Mouse (Mus musculus) heart, embryonic 16.5 days (tissue): ENCODE measurements around the gene Olfr186. TPM values are rescaled to one million over a fixed set of nuclear protein-coding genes. Genes with fewer than 3 reads are reported as not detected.
"Not testable (repeated sequence)": the region's sequence is repeated elsewhere in the genome, so short reads cannot be mapped to it uniquely, and the experiment has no call there.

Experiments used
- ATAC-seq: fragments of 200-750 bp; cut with Nextera tagmentation; replicated peaks from 2 replicates; pipeline ENCODE4 v1.8.0; 2017; ENCODE audit warnings: moderate number of reproducible peaks; ENCODE audit not compliant: insufficient read depth, low FRiP score; ENCODE audit errors: extremely low read depth
- H3K27ac ChIP-seq: fragments of 300-500 bp; sonication (generic); 2 replicates; pipeline ENCODE4 v1.5.1; 2014; ENCODE audit warnings: mild to moderate bottlenecking, low read length, control low read depth, moderate library complexity
- H3K27me3 ChIP-seq: fragments of 300-500 bp; sonication (generic); 2 replicates; pipeline ENCODE4 v1.6.1; 2014; ENCODE audit warnings: low read length, mixed read lengths; ENCODE audit not compliant: control insufficient read depth, insufficient read depth
- H3K36me3 ChIP-seq: fragments of 300-500 bp; sonication (generic); 2 replicates; pipeline ENCODE4 v1.6.1; 2014; ENCODE audit not compliant: control insufficient read depth, insufficient read depth
- H3K4me1 ChIP-seq: fragments of 300-500 bp; sonication (generic); 2 replicates; pipeline ENCODE4 v1.6.1; 2014; ENCODE audit warnings: low read length, mixed read lengths; ENCODE audit not compliant: control insufficient read depth, insufficient read depth
- H3K4me2 ChIP-seq: fragments of 300-500 bp; sonication (generic); 2 replicates; pipeline ENCODE4 v1.6.1; 2014; ENCODE audit warnings: low read depth, mild to moderate bottlenecking, control low read depth, low read length
- H3K4me3 ChIP-seq: fragments of 300-500 bp; sonication (generic); 2 replicates; pipeline ENCODE4 v1.5.1; 2014; ENCODE audit warnings: mild to moderate bottlenecking, control low read depth, low read length
- H3K9ac ChIP-seq: fragments of 300-500 bp; sonication (generic); 2 replicates; pipeline ENCODE4 v1.6.1; 2014; ENCODE audit warnings: low read length, control low read depth
- H3K9me3 ChIP-seq: fragments of 300-500 bp; sonication (generic); replicated peaks from 2 replicates; pipeline ENCODE4 v1.6.1; 2016; ENCODE audit warnings: low read length; ENCODE audit not compliant: control insufficient read depth
- WGBS: fragments of 180-500 bp; shearing (Covaris S2); extraction: QIAGEN DNeasy Blood & Tissue Kit; methylation state at CpG from one replicate; pipeline ENCODE4 v1.1.7; 2014; 5-methylcytosine and 5-hydroxymethylcytosine counted together
- polyA plus RNA-seq: library from polyadenylated mRNA; unstranded; fragments of >200 nt; fragmentation: Nextera tagmentation; extraction: Ambion mirVana; gene quantifications from 2 replicates; pipeline ENCODE4 v1.2.1, GENCODE M21; 2015

Olfr186 gene
- not detected in 2 replicates for polyA plus RNA-seq

DNA sequence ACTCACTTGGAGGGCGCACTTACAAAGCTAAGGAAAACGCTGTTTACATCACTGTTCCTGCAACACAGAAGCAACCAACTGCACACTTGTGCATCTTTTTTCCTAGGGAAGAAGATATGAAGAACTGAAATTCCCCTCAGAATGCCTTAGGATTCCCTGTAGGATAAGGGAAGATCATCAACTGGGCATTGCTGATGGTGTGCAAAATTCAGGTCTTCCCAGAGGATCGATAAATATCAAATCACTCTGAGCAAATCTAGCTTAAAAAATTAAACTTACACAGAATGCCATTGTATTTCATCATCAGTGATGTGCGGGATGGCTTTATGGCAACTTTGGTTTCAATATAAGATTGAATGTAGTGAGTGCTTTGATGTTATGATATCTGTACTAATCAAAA lies at the start of gene Olfr186:
Olfr186 (minus strand) TSS at position 101 of the 400 bp plus-strand sequence.
- H3K27me3 ChIP-seq = no peaks in the 10 kb centered on the region
- no peak within 1 kb of the TSS for H3K9ac ChIP-seq
- 84% methylated on average over 4 of the region's 4 CpGs for WGBS
- H3K27ac ChIP-seq = no peak within 1 kb of the TSS
- no peaks in the 10 kb centered on the region for H3K36me3 ChIP-seq
- no peak within 1 kb of the TSS for H3K4me3 ChIP-seq
- no peaks in the 10 kb centered on the region for H3K4me1 ChIP-seq
- no peak within 1 kb of the TSS for H3K4me2 ChIP-seq
- ATAC-seq = no peak
- no peaks in the 10 kb centered on the region for H3K9me3 ChIP-seq

DNA sequence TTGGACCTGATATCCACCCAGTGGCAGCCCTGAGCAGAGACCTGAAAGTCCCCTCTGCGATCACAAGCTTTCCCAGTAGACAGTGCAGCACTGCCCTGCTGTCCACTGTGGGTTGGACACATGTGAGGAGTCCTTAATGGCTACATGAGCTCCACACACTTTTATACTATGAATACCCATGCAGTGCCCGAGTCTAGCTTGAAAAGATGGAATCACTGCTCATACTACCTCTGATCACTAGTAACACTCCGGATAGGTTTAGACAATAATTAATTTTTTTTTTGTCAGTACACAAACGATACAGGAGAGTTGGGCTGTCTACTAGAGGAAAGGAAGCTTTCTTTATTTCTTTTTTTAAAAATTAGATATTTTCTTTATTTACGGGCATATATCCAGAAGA lies 47.8 kb upstream of the Olfr186 start, which contains the start of gene Olfr190:
Olfr190 (minus strand) TSS at position 101 of the 400 bp plus-strand sequence.
- 82% methylated on average over 5 of the region's 5 CpGs for WGBS
- Histone ChIP-seq H3K36me3 (no peaks in the 10 kb centered on the region), H3K27ac (no peak within 1 kb of the TSS), H3K9me3 (no peaks in the 10 kb centered on the region), H3K4me3 (no peak within 1 kb of the TSS), H3K4me2 (no peak within 1 kb of the TSS), H3K9ac (no peak within 1 kb of the TSS), H3K4me1 (no peaks in the 10 kb centered on the region), H3K27me3 (no peaks in the 10 kb centered on the region)
- no peak for ATAC-seq

DNA sequence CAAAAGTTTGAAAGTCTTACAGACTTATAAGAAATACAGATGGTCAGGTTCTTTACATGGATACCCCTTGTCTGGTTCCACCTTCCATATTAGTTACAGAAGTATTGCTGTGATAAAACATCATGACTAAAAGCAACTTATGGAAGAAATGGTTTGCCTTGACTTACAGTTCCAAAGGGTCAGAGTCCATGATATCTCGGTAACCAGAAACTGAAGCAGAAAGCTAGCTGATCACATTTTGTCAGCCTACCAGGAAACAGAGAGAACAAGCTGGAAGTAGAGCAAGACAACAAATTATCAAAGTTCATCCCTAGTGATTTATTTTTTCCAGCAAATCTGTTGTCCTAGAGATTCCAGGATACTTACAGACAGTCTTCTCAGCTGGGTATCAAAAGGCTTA lies 43.4 kb upstream of the Olfr186 start:
- no peak for ATAC-seq

DNA sequence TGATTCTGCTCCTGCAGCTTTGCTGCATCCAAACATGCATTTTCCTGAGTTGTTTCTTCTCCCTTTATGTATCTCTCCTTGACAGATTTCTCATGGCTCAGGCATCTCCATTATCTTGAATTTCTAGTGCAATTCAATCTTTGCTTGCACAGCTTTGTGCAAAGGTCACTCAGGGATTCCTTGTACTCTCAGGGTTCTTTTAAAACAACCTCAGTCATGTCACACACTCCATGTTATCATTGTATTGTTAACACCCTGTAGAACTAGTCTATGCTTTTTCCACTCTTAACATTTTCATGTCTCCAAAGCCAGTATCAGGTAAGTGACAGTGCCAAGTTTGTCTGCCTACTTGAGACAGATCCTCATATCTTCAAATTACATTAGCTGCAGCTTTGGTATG lies 41.7 kb upstream of the Olfr186 start:
- H3K9ac ChIP-seq = no peak overlapping the region
- H3K36me3 ChIP-seq = no peaks in the 10 kb centered on the region
- H3K9me3 ChIP-seq = no peaks in the 10 kb centered on the region
- no peaks in the 10 kb centered on the region for H3K27me3 ChIP-seq
- H3K4me2 ChIP-seq = no peak overlapping the region
- no peak overlapping the region for H3K27ac ChIP-seq
- H3K4me3 ChIP-seq = no peak overlapping the region
- no peaks in the 10 kb centered on the region for H3K4me1 ChIP-seq
- ATAC-seq = no peak

More for the DNA sequence above, 43.4 kb upstream of the Olfr186 start:
- H3K36me3 ChIP-seq = no peaks in the 10 kb centered on the region
- H3K27me3 ChIP-seq = no peaks in the 10 kb centered on the region
- H3K27ac ChIP-seq = no peak overlapping the region
- no peaks in the 10 kb centered on the region for H3K4me1 ChIP-seq
- H3K9me3 ChIP-seq = no peaks in the 10 kb centered on the region
- H3K4me2 ChIP-seq = no peak overlapping the region
- no peak overlapping the region for H3K9ac ChIP-seq
- H3K4me3 ChIP-seq = no peak overlapping the region
- 73% methylated on average over 1 of the region's 1 CpGs for WGBS

DNA sequence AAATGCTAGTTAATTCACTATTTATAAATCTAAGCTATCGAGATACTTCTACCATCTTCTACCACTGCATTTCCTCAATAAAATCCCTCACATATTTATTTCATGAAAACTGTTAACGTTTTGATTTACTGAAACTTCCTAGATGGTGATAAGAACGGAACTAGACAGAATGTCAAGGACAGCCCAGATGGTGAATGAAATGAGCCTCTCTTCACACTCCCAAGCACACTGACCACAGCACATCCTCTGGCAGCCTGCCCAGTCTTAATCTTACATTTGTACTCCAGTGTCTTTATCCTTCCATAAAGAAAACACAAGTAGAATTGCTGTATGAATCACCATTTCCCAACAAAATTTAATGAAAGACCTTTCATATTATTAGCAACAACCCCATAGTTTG lies 32.3 kb upstream of the Olfr186 start:
- H3K27ac ChIP-seq, H3K9ac ChIP-seq, H3K36me3 ChIP-seq, H3K9me3 ChIP-seq, H3K4me2 ChIP-seq, H3K4me1 ChIP-seq, H3K4me3 ChIP-seq, H3K27me3 ChIP-seq, ATAC-seq: not testable (repeated sequence)
- WGBS = 35% methylated on average over 3 of the region's 3 CpGs

DNA sequence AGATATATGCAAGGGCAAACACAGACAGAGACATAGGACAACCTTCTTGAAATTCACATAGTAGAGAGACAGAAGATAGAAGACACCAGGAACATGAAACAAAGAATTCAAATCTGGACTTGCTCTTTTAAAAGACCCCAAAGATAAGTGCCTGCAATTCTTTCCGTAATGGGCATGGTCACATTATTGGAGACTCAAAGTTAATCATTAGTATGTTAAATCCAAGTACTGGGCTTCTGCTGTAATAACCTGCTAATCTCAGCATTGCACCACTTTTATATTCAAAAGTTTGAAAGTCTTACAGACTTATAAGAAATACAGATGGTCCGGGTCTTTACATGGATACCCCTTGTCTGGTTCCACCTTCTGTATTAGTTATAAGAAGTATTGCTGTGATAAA lies 19.2 kb upstream of the Olfr186 start:
- H3K9me3 ChIP-seq, H3K4me3 ChIP-seq, ATAC-seq, H3K36me3 ChIP-seq, H3K4me2 ChIP-seq, H3K27ac ChIP-seq, H3K9ac ChIP-seq, H3K4me1 ChIP-seq, H3K27me3 ChIP-seq: not testable (repeated sequence)
- WGBS = 86% methylated on average over 2 of the region's 2 CpGs

DNA sequence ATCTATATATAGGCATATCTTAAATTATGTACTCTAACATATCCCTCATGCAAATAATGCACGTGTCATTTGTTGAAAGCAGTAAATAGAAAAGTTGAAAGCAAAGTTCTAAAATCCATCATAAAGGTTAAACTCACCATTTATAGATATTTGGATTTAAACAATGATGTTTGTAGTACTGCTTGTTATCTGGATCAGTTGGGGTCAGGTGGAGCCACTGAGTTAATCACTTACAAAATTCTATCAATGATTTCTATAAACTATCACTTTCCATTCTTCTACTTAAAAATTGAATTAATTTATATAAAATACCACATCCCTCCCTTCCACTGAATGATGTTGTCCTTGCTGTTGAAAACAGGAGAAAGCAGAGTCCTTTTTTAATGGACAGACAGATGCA lies 18.8 kb upstream of the Olfr186 start:
- no peaks in the 10 kb centered on the region for H3K36me3 ChIP-seq
- H3K27ac ChIP-seq = no peak overlapping the region
- no peak overlapping the region for H3K9ac ChIP-seq
- H3K27me3 ChIP-seq = no peaks in the 10 kb centered on the region
- no peak overlapping the region for H3K4me2 ChIP-seq
- 61% methylated on average over 1 of the region's 1 CpGs for WGBS
- no peaks in the 10 kb centered on the region for H3K4me1 ChIP-seq
- H3K4me3 ChIP-seq = no peak overlapping the region
- no peaks in the 10 kb centered on the region for H3K9me3 ChIP-seq
- ATAC-seq = no peak

DNA sequence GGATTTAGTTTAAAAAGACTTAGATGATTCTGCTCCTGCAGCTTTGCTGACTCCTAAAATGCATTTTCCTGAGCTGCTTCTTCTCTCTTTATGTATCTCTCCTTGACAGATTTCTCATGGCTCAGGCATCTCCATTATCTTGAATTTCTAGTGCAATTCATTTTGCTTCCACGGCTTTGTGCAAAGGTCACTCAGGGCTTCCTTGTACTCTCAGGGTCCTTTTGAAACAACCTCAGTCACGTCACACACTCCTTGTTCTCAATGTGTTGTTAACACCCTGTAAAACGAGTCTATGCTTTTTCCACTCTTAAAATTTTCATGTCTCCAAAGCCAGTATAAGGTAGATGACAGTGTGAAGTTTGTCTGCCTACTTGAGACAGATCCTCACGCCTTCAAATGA lies 17.5 kb upstream of the Olfr186 start:
- ATAC-seq = no peak
- Histone ChIP-seq H3K4me2 (no peak overlapping the region), H3K36me3 (no peaks in the 10 kb centered on the region), H3K4me1 (no peaks in the 10 kb centered on the region), H3K9me3 (no peaks in the 10 kb centered on the region), H3K9ac (no peak overlapping the region), H3K4me3 (no peak overlapping the region), H3K27ac (no peak overlapping the region), H3K27me3 (no peaks in the 10 kb centered on the region)
- 49% methylated on average over 4 of the region's 4 CpGs for WGBS

DNA sequence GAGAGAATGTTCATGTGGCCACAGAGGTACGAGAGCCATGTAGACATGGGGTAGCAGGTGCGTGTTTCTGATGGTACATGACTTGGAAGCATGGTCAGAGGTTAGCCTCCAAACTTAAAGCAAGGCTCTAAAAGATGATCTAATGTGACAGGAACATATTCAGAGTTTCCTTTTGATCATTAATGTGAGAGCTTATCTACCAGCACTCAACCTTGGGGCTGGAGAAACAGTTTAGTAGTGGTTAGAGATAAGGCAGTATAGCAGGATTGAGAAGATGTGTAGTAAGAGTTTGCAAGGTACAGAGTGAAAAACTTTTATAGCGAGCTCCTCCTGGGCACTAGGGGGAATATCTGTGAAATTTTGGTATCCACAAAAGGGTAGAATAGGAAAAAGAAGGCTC lies 15.7 kb upstream of the Olfr186 start:
- Histone ChIP-seq H3K27me3 (no peaks in the 10 kb centered on the region), H3K4me1 (no peaks in the 10 kb centered on the region), H3K4me3 (no peak overlapping the region)

DNA sequence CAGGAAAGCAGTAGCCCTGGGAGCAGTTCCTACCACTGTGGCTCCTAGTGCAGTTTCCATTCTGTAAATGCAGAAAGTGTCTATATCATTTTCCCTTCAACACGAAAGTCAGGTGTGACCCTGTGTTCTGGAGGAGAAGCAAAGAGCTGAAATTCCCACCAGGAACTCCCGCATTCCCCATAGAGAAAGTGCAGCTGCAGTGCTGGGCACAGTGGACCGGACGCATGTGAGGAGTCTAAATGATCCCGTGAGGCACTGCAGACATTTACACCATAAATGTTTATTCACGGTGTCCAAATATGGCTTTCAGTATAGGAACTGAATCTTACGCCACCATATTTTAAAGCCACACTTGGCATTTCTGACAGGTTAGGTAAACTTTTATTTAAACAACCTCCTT lies 9.6 kb upstream of the Olfr186 start, which contains the start of gene Olfr187:
Olfr187 (minus strand) TSS at position 58 of the 400 bp plus-strand sequence.
- no peaks in the 10 kb centered on the region for H3K9me3 ChIP-seq
- H3K36me3 ChIP-seq = no peaks in the 10 kb centered on the region
- H3K27me3 ChIP-seq = no peaks in the 10 kb centered on the region
- H3K4me2 ChIP-seq = no peak within 1 kb of the TSS
- WGBS = 75% methylated on average over 7 of the region's 7 CpGs
- no peak for ATAC-seq
- H3K27ac ChIP-seq = no peak within 1 kb of the TSS
- H3K4me3 ChIP-seq = no peak within 1 kb of the TSS
- H3K4me1 ChIP-seq = no peaks in the 10 kb centered on the region
- no peak within 1 kb of the TSS for H3K9ac ChIP-seq

More for the DNA sequence above, 15.7 kb upstream of the Olfr186 start:
- WGBS = 68% methylated on average over 3 of the region's 3 CpGs
- Histone ChIP-seq H3K36me3 (no peaks in the 10 kb centered on the region), H3K27ac (no peak overlapping the region), H3K9ac (no peak overlapping the region), H3K4me2 (no peak overlapping the region), H3K9me3 (no peaks in the 10 kb centered on the region)
- no peak for ATAC-seq
